Mouse (Mus musculus): ENCODE data around the gene Rgs8.

Gene Rgs8

DNA sequence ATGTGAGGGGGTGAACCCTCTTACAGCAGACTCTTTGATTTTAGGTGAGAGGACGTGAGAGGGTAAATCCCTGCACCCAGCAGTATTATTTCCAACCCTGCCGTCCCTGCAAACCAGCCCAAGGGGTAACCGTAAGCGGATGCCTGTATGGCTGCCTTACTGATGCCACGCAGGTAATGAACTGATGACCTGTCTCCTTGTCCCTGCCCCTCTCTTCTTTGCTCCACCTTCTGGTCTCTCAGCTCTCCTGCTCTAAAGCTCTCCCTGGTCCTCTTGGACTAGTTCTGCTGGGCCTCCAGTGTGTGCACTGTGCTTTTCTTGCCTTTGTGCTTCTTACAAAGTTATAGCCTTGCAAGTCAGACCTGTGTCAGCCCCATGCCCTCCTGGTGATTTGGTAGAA is 15.0 kb downstream of the Rgs8 start:
- POLR2A ChIA-PET, result no interaction called here
- CTCF ChIA-PET, result no interaction called here

DNA sequence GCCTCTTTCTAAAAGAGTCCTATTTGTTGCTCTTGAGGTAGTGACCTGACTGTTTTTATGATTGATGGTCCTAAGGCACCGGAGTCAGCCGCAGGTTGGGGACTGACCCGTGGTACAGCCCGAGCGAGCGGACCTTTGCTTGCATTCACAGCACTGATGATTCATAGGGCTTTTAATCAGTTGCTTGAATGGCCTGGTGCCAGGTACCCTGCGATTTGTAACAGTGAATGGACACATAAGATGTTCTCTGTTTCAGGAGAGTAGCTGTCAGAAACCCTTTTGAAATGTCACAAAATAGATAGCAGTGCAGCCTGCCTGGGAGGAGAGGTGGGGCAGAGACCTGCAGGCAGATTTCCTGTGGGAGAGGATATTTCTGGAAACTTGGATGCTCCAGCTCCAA is 16.3 kb downstream of the Rgs8 start:
- CTCF ChIA-PET, result no interaction called here
- POLR2A ChIA-PET, result interaction anchor here in 2 of 4 experiments (0.7 to 1.3 kb wide), 2 partner anchors 66 to 575 kb away, joined by 3 read pairs; no protein-coding TSS in a partner anchor

DNA sequence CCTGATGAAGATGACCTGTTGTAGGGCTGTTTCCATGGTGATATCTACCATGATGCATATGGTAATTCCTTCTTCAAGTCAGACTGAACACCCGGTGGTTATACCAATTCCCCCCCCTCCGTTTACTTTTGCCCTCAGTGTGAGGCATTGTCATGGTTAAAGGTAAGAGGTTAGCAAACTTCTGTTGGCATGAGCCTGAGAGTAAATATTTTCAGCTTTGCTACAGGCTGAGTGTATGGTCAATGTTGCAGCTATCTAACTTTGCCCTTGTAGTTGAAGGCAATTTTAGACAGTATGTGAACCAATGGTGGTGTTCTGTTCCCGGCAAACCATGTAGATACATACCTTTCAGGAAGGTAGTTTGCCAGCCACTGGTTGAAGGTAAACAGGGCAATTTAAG is 16.9 kb downstream of the Rgs8 start:
- ChIA-PET CTCF (interaction anchor here in 1 of 4 experiments (0.6 kb wide), 1 partner anchor 111 kb away, joined by 3 read pairs; no protein-coding TSS in a partner anchor), POLR2A (interaction anchor here in 1 of 4 experiments (1.2 to 1.3 kb wide), 2 partner anchors 10 to 67 kb away, joined by 3 to 4 read pairs; no protein-coding TSS in a partner anchor)

DNA sequence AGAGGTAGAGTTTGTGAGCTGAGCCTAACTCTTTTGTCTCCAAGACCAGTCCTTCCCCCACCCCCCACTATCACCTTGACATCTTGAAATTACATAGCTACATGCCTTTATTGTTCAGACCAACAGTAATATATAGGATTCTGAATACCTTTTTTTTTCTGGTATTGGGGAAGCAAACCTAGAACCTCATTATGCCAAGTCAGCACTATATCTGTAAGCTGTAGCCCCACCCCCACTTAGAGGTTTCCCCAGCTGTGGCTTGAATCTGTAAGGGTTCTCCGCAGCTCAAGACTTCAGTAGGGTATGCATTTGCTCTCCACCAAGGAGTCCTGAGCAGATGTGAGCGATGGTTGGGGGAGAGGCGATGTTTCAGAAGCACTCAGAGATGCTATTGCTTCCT is 18.5 kb downstream of the Rgs8 start:
- ChIA-PET POLR2A (interaction anchor here in 2 of 4 experiments (1.1 kb wide), 2 partner anchors 15 to 81 kb away, joined by 3 read pairs; no protein-coding TSS in a partner anchor), CTCF (interaction anchor here in 2 of 4 experiments (0.8 to 1.1 kb wide), 2 partner anchors 9 to 78 kb away, joined by 3 to 4 read pairs; partner anchors contain the start of gene Rnasel (in 1 of the 2))

DNA sequence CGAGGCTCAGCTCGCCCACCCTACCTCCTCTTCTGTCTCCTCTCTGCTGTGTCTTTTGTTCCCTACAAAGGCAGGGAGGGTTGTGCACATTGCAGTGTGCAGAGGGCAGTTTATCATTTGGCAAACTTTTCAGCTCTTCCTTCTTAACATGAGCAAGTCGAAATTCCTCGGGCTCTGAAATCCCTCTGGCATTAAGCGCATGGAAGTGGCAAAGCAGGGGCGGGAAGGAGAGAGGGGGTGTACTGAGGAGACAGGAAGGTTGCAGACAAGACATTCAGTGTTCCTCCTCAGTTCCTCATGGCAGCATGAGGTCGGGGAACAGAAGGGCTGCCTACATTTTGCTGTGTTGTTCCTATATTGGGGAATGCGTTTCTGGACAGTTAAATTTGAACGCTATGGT is 19.9 kb downstream of the Rgs8 start:
- ChIA-PET POLR2A (no interaction called here), CTCF (interaction anchor here in 2 of 4 experiments (0.6 to 0.7 kb wide), 2 partner anchors 89 to 927 kb away, joined by 3 to 6 read pairs; no protein-coding TSS in a partner anchor)

DNA sequence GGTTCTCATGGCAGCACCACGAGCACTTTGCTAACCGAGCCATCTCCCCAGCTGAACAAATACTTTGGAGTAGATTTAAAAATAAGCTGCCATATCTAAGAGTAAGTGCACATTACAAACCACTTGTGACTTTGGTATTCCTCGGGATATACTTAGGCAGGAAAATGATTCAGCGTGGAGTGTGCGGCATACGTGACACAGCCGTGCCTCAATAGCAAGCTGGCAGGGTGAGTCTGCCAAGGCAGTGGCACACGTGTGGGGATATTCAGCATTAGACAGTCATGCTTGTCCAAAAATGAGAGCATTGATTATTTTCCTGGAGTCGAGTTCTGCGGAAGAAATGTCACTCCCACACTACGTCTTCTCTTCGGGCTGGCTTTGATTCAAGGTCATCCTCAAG is 21.1 kb downstream of the Rgs8 start:
- POLR2A ChIA-PET, result no interaction called here
- CTCF ChIA-PET, result no interaction called here

DNA sequence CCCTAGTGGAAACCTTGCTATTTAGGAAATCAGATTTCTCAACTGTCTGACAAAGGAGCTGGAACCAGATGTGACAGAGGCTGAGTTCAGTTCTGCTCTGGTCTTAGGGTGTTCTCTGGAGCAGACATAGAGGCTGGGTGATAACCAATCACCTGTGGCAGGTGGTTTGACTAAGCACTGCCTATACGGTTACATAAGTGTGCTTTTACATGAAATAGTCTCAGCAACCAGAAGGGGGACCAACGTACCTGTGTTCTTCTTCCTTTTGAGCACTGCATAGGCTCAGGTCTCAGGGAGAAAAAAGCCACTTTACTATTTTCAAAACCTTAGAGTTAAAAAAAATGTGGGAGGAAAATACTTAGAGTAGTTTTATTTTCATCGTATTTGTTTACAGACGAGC is 22.8 kb downstream of the Rgs8 start:
- ChIA-PET CTCF (no interaction called here), POLR2A (no interaction called here)

DNA sequence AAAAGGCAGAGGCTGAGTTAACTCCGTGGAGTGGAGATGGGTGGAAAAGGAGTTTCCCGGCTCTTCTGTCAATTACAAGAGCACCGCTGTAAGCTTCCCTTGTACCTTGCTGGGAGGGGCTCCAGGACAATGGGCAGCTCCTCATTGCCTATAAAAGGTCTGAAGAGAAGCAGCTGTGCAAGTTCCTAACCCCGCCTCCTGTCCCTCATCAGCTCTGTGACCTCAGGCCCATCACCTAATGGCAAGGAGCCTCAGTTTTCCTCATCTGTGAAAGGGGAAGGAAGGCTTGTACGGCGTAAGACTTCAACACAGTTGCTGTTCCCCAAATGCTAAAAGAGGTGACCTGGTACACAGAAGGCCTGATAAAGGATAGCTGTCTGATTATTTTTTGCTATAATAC is 24.8 kb downstream of the Rgs8 start:
- ChIA-PET POLR2A (interaction anchor here (0.6 to 2.3 kb wide), 16 partner anchors 12 to 762 kb away, joined by 3 to 8 read pairs (median 3); partner anchors contain the start of genes Rgs8 (in 2 of the 4) and Npl (in 1 of the 4)), CTCF (interaction anchor here in 2 of 4 experiments (0.6 to 2.0 kb wide), 6 partner anchors 20 to 119 kb away, joined by 3 to 10 read pairs (median 3); partner anchors contain the start of gene Rnasel (in 2 of the 2))

DNA sequence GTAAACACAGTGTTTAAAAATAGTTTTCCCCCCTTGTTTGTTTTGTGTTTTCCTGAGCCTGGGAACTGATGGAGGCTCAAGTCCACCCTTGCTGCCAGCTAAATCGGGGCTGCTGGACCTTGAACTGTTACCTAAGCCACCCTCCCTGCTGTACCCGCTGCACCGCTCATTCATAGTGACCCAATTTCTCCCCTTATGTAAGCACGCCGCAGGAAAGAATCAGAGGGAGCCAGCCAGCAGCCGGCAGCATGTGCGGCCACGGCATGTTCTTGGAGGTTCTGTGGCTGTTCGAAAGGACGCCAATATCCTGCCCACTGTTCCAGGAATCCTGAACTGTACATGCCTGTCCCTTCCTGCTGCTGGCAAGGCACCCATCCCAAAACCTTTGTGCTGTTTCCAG is 26.3 kb downstream of the Rgs8 start:
- ChIA-PET POLR2A (interaction anchor here in 2 of 4 experiments (0.6 to 1.8 kb wide), 4 partner anchors 25 to 1850 kb away, joined by 3 to 5 read pairs (median 4); no protein-coding TSS in a partner anchor), CTCF (interaction anchor here in 3 of 4 experiments (0.7 to 1.1 kb wide), 3 partner anchors 64 to 1335 kb away, joined by 3 to 4 read pairs (median 3); no protein-coding TSS in a partner anchor)

DNA sequence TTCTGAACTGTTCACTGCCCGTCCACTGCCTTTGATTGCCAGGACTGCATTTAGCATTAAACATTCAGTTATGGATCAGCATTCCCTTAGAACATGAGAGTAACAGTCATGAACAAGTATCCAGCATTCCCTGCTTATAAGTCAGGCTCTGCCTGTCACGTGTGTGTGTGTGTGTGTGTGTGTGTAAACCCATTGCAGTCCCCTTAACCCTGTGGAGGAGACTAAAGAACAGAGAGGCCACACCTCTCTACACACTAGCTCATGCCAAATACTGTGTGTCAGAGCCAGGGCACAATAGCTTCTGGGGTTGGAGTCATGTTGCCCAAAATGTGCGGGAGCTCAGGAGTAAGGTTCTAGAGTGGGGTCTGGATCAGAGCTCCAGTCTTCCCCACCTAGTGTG is 26.8 kb downstream of the Rgs8 start:
- CTCF ChIA-PET, result interaction anchor here (0.6 to 1.1 kb wide), 6 partner anchors 8 to 1334 kb away, joined by 3 to 4 read pairs (median 3); no protein-coding TSS in a partner anchor

DNA sequence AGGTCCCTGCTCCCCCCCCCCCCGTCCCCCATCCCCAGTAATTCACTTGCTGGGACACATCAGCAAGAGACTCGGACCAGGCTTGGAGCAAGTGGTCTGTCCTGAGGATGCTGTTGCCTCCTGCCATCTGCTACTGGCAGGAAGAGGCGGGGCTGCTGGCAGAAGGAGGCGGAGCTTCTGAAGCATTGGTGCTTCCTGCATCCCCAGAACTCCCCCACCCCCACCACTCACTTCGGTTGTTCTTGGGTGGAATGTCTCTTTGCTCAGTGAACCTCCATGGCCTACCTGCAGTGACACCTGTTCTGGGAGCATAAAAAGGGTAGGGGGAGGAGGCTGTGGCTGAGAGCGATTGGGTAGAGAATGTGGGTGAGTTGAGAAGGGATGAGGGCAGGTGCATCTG is 27.5 kb downstream of the Rgs8 start:
- CTCF ChIA-PET, result interaction anchor here (0.6 to 1.1 kb wide), 6 partner anchors 9 to 121 kb away, joined by 3 to 4 read pairs (median 3); no protein-coding TSS in a partner anchor
- POLR2A ChIA-PET, result interaction anchor here in 2 of 4 experiments (0.6 to 1.8 kb wide), 6 partner anchors 13 to 266 kb away, joined by 3 to 6 read pairs (median 4); no protein-coding TSS in a partner anchor

More for the DNA sequence above, 26.8 kb downstream of the Rgs8 start:
- POLR2A ChIA-PET, result interaction anchor here in 1 of 4 experiments (1.0 to 1.8 kb wide), 5 partner anchors 13 to 266 kb away, joined by 3 to 6 read pairs (median 5); no protein-coding TSS in a partner anchor

DNA sequence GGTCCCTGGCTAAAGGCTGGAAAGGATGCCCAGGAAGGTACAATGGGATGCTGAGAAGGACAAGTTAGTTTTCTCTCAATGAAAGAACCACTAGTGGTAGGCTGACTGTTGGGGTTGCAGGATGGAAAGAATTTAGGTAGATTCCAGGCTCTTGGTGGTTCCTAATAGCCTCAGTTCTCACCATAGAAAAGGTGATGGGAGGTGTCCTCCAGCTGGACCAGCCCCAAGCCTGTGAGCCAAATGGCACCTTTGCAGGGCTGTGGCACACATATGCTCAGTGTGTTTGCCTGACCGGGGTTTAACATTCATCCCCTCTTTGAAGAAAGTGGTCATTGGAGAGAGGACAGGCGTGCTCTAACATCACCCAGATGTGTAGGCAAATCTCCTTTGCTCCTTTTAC is 28.2 kb downstream of the Rgs8 start:
- CTCF ChIA-PET, result interaction anchor here in 1 of 4 experiments (0.8 kb wide), 1 partner anchor 122 kb away, joined by 3 read pairs; no protein-coding TSS in a partner anchor
- POLR2A ChIA-PET, result interaction anchor here in 1 of 4 experiments (1.0 to 1.4 kb wide), 3 partner anchors 12 to 267 kb away, joined by 3 to 6 read pairs (median 3); no protein-coding TSS in a partner anchor

DNA sequence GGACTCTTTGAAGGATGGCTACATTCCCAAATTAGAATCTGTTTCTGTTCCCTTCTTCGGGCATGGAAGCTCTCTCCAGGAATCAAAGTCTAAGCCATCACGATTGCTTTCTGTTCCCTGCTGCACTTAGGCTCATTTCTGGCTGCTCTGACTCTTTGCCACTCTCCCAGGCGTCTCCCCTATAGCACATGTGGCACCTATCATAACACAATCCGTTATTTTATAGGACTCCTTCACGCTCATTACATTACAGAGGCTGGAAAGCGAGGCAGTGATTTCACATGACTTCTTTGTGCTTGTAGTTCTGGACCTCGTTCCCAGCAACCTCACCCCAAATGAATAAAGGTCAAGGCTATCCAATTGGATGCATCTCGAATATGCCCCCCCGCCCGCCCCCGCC is 30.4 kb downstream of the Rgs8 start:
- ChIA-PET CTCF (no interaction called here), POLR2A (no interaction called here)

DNA sequence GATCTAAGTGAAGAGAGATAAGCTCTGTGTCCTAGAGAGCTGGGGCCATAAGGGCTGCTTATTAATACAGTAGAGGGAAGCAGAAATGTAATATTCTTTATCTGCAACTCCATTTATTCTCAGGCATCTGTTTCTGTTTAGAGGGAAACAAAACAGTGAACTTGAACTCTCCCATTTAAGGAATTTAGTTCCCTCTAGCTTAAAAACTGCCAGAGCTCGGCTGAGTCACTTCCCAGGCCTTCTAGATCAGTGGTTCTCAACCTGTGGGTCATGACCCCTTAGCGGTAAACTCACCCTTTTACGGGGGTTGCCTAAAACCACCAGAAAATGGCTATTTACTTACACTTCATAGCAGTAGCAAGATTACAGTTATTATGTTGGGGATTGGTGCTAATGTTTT is 32.8 kb downstream of the Rgs8 start:
- CTCF ChIA-PET, result no interaction called here
- POLR2A ChIA-PET, result interaction anchor here in 1 of 4 experiments (0.5 kb wide), 1 partner anchor 495 kb away, joined by 4 read pairs; no protein-coding TSS in a partner anchor

DNA sequence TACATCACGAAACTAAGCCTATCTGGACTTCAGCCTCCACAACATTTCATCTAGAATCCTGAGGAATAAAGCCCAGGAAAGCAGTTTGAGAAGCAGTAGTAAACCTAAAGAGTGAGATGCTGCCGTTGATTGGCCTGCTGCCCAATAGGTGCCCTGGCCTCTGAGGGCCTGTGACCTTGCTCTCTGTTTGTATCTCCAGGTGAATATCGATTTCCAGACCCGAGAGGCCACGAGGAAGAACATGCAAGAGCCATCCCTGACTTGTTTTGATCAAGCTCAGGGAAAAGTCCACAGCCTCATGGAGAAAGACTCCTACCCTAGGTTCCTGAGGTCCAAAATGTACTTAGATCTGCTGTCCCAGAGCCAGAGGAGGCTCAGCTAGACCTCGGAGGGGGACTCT is 39.7 kb downstream of the Rgs8 start:
- ChIA-PET CTCF (interaction anchor here in 1 of 4 experiments (0.8 kb wide), 1 partner anchor 925 kb away, joined by 13 read pairs; no protein-coding TSS in a partner anchor), POLR2A (interaction anchor here in 2 of 4 experiments (1.1 to 1.3 kb wide), 3 partner anchors 12 to 13 kb away, joined by 3 to 5 read pairs (median 3); no protein-coding TSS in a partner anchor)

DNA sequence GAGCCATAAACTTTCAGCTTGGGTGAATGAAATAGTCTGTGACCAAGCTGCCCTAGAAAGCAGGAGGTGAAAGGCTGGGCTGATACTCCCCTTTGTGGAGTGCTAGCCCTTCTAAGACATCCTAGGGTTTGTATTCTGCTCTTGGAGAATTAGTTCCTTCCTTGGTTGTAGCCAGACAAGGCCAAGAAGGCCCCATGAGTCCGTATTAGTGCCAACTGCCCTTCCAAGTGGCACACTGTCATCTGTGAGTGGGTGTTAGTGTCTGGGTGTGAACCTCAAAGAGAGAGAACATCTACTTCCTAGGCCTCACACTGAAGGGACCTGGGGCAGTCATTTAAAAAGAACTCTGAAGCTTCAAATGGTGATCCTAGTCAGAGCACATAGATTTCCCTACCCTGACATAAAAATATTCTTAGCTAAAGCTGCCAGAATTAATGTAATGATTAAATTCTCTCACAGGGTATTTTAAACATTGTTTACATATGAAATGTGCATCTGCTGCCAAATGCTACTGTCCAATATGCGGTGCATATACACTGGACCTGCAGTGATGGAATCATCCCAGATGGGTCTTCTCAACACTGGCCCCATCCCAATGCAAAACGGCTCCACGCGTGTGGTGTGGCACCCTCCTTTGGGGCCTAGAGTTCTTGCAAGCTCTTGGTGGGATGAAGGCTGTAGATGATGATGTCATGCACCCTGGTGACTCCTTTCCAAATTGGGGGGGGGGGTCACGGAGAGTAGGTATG is 41.7 kb downstream of the Rgs8 start:
- POLR2A ChIA-PET, result interaction anchor here in 2 of 4 experiments (0.6 to 1.5 kb wide), 3 partner anchors 14 to 198 kb away, joined by 3 to 6 read pairs (median 4); no protein-coding TSS in a partner anchor
- CTCF ChIA-PET, result interaction anchor here in 1 of 4 experiments (1.2 kb wide), 1 partner anchor 10 kb away, joined by 3 read pairs; no protein-coding TSS in a partner anchor

DNA sequence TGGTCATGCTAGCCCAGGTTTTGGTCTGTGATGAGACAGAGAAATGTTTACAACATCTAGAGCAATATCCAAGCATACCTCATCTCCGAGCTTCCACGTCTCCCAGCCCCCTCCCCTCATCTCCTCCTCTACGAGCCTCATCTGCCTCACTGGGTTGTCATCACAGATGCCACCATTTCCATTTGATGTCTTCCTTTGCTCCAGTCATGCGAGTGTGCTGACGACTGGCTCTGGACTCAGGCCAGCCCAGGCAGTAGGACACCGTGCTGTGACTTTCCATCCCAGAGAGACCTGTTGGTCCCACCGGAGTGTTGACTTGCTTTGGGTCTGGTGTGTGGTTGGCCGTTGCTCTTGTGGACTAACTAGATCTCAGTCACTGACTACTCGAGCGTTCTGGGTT is 42.6 kb downstream of the Rgs8 start:
- CTCF ChIA-PET, result interaction anchor here in 1 of 4 experiments (1.2 kb wide), 1 partner anchor 9 kb away, joined by 3 read pairs; no protein-coding TSS in a partner anchor
- POLR2A ChIA-PET, result interaction anchor here in 2 of 4 experiments (0.6 to 1.7 kb wide), 3 partner anchors 13 to 62 kb away, joined by 3 to 6 read pairs (median 3); no protein-coding TSS in a partner anchor

DNA sequence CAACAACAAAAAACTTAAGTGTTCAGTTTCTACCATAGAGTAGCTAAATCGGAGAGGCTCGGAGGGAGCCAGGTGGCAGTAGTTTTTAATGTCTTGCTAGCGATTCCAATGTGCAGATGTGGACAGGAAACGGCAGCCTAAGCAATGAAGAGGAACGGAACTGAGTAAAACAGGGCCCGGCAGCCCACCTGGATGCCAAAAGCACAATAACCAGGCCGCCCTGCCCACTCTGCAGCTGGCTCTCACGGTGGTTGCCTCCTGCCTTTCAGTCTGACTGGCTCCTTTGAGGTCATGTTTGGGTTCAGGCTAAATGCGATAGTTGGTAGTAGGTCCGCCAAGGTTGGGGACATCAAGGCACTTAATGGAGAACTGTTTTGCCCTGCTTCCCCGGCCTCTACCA is 43.3 kb downstream of the Rgs8 start:
- ChIA-PET POLR2A (interaction anchor here in 1 of 4 experiments (1.0 to 1.7 kb wide), 3 partner anchors 12 to 19 kb away, joined by 3 to 6 read pairs (median 4); no protein-coding TSS in a partner anchor), CTCF (no interaction called here)

DNA sequence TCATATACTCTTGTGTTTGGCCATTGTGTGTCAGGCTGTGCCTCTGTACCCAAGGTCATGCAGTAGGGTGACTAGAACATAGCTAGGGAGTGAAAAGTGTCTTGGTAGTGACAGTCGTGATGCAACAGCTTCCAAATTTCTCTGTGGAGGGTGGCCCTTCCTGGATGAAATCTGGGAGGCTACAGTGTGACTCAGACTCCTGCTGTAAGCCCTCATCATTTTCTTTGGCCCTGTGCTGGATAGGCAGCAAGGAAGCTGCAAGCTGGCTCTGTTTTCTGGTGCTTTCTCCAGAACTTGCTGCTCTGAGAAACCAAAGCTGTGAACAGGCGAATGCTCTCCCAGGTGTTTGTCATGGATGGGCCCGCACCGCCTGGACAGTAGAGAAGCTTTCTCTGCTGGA is 43.7 kb downstream of the Rgs8 start:
- POLR2A ChIA-PET, result interaction anchor here in 2 of 4 experiments (0.6 to 1.7 kb wide), 3 partner anchors 12 to 368 kb away, joined by 3 to 4 read pairs (median 3); no protein-coding TSS in a partner anchor
- CTCF ChIA-PET, result interaction anchor here in 1 of 4 experiments (1.2 kb wide), 1 partner anchor 19 kb away, joined by 3 read pairs; no protein-coding TSS in a partner anchor

Data from embryonic stem cell, embryonic (primary cell).